Mouse (Mus musculus) right cerebral cortex, postnatal 25 days (tissue): ENCODE results near the gene Ppih.
A peak's percentile ranks its signal among the peaks of the same experiment; 100 is the strongest.

Source experiments
- DNase-seq: peaks from one replicate; pipeline ENCODE4 v3.0.0; 2022

The Ppih gene

DNA sequence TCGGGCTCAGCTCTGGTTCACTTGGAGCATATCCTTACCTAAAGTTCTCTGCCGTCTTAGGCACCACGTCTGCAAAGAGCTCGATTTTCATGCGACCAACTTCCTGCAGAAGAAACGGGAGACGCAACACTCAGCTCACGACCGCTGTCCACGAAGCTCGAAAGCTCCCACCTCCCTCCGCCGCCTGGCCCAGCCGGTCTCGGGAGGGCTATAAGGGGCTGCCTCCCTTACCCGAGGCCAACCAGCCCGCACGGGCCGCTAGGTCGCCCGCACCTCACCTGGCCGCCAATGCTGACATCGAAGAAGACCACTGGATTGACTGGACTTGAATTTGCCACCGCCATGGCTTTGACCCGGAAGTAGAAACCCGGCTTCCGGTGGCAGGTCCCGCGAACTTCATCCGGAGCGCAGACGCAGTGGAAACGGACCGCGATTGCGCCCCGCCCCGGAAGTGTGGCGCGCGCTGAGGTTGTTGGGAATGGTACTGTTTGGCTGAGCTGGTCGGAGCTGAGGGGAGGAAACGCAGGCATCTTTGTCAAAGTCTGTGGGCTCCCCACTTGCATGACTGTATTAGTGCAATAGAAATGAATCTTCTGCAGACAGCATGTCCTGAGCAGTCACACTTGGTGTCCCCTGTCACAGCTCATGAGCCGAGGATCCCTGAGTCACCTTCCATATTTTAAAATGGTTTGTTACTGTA, at the start of gene Ppih:
TSS of gene Ppih (minus strand) at position 416 of the 700 bp plus-strand sequence.
- DNase-seq, result peak; percentile 95

DNA sequence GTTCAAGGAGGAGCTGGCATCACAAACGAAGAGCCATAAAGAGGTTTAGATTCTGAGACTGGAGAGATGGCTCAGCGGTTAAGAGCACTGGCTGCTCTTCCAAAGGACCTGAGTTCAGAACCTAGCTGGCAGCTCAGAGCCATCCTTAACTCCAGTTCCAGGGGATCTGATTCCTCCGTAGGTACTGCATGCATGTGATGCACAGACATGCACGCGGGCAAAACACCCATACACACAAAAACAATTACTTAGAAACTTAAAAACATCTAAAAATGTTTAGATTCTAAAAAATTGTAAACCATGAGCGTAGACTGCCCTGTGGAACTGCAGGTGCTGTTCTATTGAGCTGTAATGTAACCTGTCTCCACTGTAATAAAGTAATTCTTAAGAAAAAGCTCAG, 49.1 kb upstream of the Ppih start:
- DNase-seq, result no peak

DNA sequence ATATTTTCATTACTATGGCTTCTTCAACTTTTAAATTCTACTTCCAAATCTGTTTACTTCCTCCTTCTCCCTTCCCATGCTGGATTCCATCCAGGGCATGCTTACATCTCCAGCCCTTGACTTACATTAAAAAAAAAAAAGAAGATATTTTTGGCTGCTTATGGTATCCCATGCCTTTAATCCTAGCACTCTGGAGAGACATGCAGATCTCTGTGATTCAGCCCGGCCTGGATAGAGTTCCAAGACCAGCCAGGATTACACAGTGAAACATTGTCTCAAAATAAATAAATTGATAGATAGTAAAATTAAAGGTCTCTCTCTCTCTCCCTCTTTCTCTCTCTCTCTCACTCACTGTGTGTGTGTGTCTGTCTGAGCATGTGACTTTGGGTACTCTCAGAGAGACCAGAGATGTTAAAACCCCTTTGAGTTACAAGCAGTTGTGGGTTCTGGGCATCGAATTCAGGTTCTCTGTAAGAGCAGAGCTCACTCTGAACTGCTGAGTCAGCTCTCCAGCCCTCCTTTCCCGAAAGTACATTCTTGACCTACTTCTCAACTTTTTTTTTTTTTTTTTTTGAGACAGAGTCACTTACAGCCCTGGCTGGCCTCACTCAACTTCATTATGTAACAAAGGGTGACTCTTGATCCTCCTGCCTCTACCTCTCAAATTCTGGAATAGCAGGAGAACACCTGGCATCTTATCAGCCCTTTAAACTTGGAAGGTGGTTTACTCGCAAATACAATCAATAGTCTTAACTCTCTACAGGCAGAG, 46.6 kb upstream of the Ppih start:
- DNase-seq, result no peak

DNA sequence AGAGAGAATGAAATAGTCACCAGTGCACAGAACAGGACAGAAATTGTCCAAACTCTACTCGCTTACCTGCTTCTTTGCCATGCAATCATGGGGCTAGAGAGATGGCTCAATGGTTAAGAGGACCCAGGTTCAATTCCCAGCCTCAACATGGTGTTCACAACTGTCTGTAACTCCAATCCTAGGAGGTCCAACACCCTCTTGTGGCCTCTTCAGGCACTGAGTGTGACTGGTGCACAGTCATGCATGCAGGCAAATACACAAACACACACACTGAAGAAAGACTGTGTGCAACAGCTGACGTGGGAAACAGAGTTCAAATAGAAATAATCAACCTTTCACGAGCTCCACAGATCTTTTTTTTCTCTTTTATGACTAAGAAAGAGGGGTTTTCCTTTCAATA, 41.9 kb upstream of the Ppih start:
- no peak for DNase-seq

DNA sequence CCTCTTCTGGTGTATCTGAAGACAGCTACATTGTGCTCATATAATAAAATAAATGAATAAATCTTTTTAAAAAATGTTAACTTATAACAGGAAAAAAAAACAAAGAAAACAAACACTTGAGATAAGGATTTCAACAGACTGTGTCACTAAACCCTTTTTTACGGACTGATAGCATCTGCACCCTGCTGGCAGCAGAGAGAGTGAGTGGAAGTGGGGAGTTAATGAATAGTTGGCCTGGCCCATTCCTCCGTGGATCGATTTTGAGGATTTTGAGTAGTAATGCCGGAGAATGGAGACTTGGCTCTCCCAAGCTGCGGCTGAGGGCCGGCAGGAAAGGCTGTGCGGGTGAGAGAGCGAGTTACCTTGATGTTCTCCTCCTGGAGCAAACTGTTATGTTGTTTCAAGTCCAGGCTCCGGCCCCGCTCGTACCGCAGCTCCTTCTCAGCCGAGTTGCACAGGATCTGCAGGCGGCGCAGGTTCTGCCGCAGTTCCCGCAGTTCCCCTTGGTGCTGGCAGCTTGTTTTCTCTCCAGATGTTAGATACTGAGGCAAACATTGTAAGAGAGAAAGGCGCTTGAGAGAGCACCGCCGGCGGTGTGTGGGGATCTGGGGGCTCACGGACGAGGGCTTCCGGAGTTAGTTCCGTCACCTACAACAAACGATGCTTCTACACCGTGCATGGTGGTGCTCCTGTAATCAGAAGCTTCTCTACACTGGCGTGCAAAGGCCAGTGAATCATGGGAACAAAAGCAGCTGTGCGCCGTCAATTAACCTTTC, 39.0 kb upstream of the Ppih start:
- no peak for DNase-seq

DNA sequence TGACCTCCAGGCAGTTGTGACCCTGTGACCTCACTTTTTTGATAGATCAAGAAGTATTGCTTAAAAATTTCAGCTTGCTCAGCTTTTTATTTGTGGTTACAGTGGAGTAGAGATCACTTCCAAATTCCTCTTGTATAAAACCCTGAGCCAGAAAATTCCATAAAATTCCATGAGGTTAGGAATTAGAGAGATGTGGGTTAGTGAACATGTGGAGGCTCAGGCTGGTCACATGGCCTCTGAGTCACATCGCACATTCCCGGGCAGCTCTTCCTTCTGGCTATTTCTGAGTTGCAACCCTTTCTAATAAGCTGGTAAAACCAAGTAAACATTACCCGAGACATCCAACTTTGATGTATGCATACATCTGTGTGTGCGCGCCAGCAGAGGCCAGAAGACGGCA, 25.2 kb upstream of the Ppih start:
- DNase-seq, result no peak

DNA sequence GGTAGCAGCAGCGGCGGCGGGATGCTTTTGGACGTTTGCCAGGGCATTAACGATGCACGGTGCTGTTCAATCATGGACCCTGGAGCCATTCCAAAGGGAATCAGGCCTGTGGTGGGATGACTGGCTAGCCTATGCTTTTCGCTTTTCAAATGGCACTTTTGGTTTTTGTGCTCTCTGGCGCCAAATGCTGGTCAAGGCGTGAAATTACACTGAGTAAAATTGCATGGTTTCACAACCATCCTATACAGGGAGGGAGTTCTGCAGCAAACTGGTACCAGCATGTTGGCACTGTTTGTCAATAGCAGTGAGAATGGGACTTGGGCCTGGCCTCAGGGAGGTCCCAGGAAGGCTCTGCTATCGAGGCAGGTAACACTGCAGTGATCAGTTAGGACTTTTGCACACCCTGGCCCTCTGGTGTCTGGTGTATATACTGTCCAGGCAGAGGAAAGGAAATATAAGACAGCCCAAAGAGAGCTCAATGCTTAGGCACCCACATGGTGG, 18.6 kb upstream of the Ppih start:
- peak; percentile 15 for DNase-seq

DNA sequence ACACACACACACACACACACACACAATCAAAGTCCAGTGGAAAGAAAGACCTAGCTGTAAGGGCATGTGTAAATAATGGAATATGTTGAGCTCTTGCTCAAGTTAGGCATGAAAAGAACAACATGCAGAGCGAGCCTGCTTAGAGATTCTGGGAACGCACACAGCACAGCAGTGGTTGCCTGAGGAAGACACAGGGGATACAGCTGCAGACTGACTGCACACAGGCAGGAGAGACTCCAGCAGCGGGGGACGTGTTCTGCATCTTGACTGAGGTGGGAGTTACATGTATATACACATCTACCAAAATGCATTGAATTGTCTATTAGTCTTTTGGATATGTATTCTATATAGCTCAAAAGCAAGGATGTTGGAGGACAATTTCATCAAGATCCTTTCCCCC, 18.1 kb upstream of the Ppih start:
- DNase-seq, result no peak

DNA sequence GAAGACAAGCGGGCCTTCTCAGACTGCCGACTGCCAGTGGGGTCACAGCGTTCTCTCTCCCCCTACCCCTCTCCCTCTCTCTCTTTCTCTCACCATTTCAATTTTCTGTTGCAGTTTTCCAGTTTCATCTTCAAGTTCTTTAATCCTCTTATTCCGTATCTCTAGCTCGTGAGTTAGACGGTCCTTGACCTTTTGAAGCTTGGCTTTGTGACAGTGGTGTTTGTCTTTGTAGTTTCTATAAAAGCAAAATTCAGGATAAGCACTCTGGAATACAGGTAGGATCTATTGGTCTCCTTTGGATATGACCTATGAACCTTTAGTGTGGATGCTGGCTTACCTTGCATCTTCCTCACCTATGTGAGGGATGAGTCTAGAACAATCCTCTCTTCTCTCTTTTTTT, 13.1 kb upstream of the Ppih start:
- DNase-seq, result no peak

DNA sequence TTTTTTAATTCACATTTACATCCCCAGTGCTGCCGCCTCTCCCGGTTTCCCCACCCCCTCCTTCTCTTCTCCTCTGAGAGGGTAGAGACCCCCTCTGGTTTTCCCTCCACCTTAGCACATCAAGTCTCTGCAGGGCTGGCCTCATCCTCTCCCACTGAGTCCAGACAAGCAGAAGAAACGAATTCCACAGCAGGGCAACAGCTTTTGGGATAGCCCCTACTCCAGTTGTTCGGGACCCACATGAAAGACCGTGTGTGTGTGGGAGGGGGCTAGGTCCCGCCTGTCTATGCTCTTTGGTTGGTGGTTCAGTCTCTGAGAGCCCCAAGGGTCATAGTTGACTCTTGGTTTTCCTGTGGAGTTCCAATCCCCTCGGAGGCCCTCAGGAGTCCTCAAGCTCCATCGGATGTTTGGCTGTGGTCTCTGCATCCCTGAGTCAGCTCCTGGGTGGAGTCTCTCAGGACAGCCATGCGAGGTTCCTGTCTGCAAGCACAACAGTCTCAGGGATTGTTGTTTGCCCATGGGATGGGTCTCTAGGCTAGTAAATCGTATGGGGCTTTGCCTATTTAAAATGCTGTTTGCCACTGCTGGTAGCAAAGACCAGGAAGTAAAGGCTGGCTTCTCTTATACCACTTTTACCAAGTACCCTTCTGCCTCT, 677 bp upstream of the Ppih start:
- DNase-seq, result no peak

DNA sequence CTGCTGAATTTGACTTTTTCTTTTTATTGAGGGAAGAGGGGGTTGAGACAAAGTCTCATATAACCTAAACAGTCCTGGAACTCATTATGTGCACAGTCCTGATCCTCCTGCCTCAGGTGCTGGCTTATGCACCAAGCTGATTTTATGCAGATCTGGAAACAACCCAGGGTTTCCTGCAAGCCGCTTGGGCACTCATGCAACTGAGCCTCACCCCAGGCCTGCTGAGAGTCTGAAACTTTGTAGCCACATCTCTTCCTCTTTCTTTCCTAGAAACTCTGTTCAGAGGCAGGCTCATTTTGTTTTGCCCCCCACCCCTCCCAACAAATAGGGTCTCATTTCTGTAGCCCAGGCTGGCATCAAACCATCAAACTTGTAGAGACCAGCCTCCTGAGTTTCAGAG, 6.6 kb downstream of the Ppih start:
- no peak for DNase-seq

DNA sequence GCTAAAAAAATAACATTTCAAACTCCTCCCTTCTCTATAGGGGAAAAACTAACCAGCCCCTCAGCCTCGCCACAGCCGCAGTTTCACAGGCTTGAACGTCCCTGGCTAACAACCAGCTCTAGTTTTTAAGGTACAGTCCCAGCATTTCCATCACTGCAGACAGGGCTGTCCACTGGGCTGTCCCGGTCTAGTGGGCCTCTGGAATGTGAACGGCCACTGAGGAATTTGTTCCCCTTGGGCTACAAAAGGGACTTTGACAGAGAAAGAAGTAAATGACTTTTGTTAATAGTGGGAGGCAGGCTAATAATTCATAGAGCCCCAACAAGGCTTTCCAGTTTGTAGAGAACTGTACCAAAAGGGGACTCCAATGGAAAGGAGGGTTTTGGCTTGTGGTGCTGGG, 14.9 kb downstream of the Ppih start:
- DNase-seq, result no peak

DNA sequence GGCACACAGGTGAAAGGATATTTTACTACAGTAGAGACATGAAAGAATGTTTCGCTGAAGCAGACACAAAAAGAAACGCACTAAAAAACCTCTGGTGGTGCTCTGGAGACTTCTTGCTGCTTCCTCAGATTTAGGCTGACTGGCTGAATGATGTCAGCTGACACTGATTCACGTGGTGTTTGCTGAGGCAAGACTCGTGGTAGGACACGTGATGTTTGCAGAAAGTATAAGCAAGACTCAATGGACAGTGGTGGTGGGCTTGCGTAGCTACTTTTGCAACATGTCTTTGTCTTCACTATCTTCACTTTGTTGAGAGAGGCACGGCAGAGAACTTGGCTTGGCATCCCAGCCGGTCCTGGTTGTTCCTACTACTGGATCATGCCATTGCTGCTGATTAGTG, 17.1 kb downstream of the Ppih start:
- DNase-seq, result no peak

DNA sequence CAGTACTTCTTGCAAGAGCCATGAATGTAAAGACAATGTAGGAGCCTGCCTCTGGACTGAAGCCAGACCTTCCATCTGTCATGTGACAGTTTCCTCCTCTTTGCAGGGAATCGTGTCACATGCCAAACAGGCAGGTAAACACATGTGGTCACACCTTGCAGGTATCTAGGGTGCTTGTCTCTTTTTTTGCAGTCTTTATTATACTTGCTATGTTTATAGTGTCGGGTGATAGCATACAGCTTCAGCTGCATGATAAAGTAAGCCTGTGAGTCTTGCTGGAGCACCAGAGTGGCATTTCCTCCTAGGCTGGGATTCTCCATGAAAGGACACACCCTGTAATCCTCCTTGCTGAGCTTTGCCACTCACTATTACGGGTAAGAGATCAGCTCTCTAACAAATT, 18.6 kb downstream of the Ppih start:
- no peak for DNase-seq

DNA sequence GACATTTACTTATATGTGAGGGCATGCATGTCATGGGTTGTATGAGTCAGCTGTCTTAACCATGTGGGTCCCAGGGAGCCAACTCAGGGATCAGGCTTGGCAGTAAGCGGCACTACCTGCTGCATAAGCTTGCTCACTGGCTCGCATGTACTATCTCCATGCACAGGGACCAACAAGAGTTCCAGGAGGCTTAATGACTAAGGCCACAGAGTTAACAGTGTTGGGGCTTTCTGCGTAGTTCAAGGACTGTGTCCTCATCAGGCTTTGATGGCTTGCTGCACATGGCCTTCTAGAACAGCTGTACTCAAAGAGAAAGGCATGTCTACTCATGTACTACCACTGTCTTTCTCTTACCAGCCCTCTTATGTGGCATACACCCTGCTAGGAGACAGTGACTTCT, 19.6 kb downstream of the Ppih start:
- DNase-seq, result no peak

DNA sequence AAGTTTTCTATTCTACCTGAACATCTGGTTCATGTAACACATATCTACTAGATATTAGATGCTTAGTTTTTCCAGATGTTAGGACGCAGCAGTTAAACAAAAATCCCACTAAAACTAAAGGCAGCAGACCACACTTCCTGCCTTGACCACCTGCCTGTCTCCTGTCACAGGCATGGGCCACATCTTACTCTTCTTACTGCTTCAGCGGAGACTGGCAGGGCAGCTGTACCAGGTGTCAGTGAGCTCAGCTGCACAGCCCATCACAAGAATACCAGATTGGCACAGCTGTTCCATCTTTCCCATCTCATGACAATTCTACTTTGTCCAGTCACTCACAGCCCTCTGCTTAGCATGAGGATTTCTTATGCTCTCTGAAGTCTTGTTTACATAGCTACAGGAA, 23.0 kb downstream of the Ppih start:
- DNase-seq, result no peak

DNA sequence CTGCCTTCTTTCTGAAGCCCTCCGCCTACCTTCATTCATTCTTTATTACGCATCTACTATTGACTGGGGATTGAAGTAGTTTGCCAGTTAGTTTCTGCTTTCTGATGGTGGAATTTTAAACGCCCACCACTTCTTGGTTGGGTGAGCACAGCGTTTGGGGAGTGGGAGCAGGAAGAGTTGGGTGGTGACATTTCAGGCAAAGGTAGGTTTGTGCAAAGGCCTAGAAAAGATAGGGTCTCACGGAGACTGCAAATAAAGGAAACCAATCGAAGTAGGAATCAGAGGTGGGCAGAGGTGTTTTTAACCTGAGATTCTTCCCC, 25.3 kb downstream of the Ppih start:
- peak; percentile 21 for DNase-seq

DNA sequence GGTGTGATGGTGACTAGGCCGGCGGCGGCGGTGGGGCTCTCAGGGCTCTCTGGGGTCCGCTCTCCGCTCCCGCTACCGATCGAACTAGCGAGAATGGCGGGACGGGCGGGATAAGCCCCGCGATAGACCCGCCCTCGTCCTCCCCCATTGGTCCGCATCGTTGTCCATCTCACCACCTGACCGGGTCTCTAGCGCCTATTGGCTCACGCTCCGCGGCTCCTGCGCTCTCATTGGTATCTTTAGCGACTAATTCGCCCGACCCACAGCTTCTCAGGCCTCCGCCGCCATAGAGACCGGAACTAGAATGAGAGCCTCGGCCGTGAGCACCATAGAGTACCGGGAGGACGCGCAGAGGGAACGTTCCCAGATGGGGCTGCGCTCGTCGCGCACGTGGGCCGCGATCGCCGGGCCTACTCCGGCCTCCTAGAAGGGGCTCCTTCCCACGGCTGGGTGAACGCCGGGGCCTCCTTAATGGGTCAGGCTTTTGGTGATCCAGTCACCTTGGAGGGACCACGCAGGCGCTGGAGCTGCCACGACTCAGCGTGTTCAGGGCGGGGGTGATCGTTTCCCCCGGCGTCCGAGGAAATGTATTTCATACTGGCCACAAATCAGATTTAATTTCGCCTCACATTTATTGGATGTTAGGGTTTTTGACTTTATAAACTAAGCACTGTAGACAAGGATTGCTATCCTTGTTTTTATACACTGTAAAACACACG, 25.8 kb downstream of the Ppih start, which contains the start of gene Ybx1:
TSS of gene Ybx1 (minus strand) at position 190 of the 719 bp plus-strand sequence.
- peak; percentile 100 for DNase-seq

DNA sequence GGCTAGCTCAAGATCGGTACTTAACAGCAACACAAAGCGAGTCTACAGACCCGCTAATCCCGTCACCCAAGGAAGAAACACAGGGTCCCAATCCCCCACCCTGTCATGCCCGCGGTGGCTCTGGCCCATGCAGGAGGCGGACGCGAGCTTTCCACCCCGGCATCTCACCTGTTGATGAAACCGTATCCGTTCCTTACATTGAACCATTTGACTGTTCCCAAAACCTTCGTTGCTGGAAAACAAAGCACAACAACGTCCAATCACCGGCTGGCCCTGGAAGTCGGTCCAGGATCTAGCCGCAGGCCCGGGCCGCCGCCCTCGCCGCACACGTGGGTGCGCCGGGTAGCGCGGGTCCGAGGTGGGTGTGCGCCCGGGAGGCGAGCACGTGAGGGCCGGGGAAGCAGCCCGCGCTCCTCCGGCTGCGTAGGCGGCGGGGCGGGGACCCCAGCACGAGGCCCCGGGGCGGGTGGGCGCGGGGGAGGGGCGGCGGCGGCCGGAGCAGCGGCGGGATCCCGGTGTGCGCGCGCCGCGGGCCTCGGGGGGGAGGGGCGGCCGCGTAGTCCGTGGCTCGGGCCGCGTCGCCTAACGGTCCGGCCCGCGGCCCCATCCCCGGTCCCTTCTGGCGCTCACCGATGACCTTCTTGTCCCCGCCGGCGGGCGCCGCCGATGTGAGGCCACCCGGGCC, 26.6 kb downstream of the Ppih start:
- peak; percentile 43 for DNase-seq

DNA sequence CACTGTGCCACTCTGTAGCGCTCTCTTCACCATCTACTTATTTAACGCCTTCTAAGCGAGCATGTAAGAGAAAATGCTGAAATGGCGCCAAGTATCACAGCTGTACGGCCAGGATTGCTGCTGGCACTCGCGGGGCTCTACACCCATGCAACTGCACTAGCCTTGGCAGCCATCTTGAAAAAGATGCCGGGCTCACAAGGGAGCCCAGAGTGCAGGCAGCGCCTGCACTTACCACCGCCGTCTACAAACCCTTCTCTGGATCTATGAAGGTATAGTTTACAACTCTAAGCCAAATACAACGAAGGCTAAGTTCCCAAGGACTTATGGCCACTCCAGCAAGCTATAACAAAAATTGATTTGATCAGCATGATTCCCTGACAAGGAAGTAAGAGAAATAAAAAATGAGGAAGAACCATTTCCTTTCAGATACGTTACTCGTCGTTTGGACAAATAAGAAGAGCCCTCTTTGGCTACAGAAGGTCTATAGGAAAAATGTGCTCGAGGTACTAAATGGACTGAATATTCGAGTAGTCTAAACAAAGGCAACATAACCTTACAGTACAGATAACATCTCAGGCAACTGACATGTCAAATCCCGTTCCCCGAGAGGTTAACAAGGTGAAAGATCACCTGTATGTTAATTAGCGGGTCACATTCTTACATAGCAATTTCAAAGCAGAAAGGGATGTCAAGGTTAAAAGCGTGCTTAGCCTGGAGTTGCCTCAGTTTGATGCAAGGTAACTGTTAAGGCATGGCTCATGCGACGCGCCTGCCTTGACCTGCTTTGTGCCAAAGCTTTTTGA, 27.4 kb downstream of the Ppih start:
- peak; percentile 61 for DNase-seq

DNA sequence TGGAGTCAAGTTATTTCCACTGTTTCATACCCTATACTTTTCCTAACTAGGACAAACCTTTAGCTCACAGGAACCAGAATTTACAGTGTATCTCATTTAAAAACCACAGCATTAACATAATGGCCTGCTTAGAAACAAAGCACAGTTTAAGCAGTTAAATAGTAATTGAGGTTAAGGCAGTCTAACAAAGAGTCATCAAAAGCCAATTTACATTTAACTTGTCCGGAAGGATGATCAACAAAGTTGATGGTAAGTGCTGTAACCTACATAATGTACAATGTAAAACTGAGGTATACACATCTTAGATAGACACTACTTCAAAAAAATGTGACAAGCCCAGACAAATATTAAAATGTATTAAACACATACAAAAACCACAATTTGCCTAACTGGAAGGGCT, 28.4 kb downstream of the Ppih start:
- no peak for DNase-seq
